Mouse (Mus musculus) liver, embryonic 12.5 days (tissue): Measurements from ENCODE around the gene Slc29a4. TPM values are rescaled to one million over a fixed set of nuclear protein-coding genes. Genes with fewer than 3 reads are reported as not detected.
A peak's percentile ranks its signal among the peaks of the same experiment; 100 is the strongest.

Source experiments
- ATAC-seq: fragments of 200-750 bp; cut with Nextera tagmentation; 2 replicates; pipeline ENCODE4 v1.8.0; 2017; ENCODE audit warnings: moderate number of reproducible peaks, mild to moderate bottlenecking, moderate library complexity
- H3K27ac ChIP-seq: fragments of 300-500 bp; sonication (generic); 2 replicates; pipeline ENCODE4 v1.5.1; 2016; ENCODE audit warnings: mild to moderate bottlenecking
- H3K27me3 ChIP-seq: fragments of 300-500 bp; sonication (generic); replicated peaks from 2 replicates; pipeline ENCODE4 v1.6.1; 2016; ENCODE audit warnings: mild to moderate bottlenecking, moderate library complexity
- H3K36me3 ChIP-seq: fragments of 300-500 bp; sonication (generic); 2 replicates; pipeline ENCODE4 v1.6.1; 2016; ENCODE audit warnings: mild to moderate bottlenecking, moderate library complexity
- H3K4me1 ChIP-seq: fragments of 300-500 bp; sonication (generic); 2 replicates; pipeline ENCODE4 v1.6.1; 2016
- H3K4me2 ChIP-seq: fragments of 300-500 bp; sonication (generic); 2 replicates; pipeline ENCODE4 v1.6.1; 2016; ENCODE audit warnings: mild to moderate bottlenecking, moderate library complexity
- H3K4me3 ChIP-seq: fragments of 300-500 bp; sonication (generic); 2 replicates; pipeline ENCODE4 v1.5.1; 2016; ENCODE audit warnings: mild to moderate bottlenecking, moderate library complexity
- H3K9ac ChIP-seq: fragments of 300-500 bp; sonication (generic); 2 replicates; pipeline ENCODE4 v1.6.1; 2016; ENCODE audit warnings: mild to moderate bottlenecking, moderate library complexity
- H3K9me3 ChIP-seq: fragments of 300-500 bp; sonication (generic); replicated peaks from 2 replicates; pipeline ENCODE4 v1.6.1; 2016; ENCODE audit warnings: mild to moderate bottlenecking, moderate library complexity
- WGBS: fragments of 180-500 bp; shearing (Covaris S2); methylation state at CpG from one replicate; pipeline ENCODE4 v1.1.7; 2016; ENCODE audit not compliant: insufficient replicate concordance; 5-methylcytosine and 5-hydroxymethylcytosine counted together
- polyA plus RNA-seq: library from polyadenylated mRNA; unstranded; fragments of >200 nt; fragmentation: Nextera tagmentation; extraction: Ambion mirVana; gene quantifications from 2 replicates; pipeline ENCODE4 v1.2.1, GENCODE M21; 2016

Gene Slc29a4
- polyA plus RNA-seq, 1 experiment from 2014 or later = 0.38 TPM

GRCm38 (mm10) chr5:142718486-142718885 lies 26.2 kb downstream of the Slc29a4 start:
- Histone ChIP-seq H3K9ac (no peak overlapping the region), H3K9me3 (no peaks in the 10 kb centered on the region), H3K4me3 (no peak overlapping the region), H3K4me1 (no peaks in the 10 kb centered on the region), H3K27ac (no peak overlapping the region), H3K36me3 (no peaks in the 10 kb centered on the region), H3K4me2 (no peak overlapping the region), H3K27me3 (peaks cover 28% of the 10 kb centered on the region; the same call in 1 of the 2 replicates)
- 49% methylated on average over 25 of the region's 25 CpGs for WGBS
- ATAC-seq = no peak

GRCm38 (mm10) chr5:142719897-142720296 lies 27.6 kb downstream of the Slc29a4 start:
- H3K27ac ChIP-seq = no peak overlapping the region
- peaks cover 28% of the 10 kb centered on the region; the same call in 1 of the 2 replicates for H3K27me3 ChIP-seq
- 72% methylated on average over 13 of the region's 13 CpGs for WGBS
- H3K36me3 ChIP-seq = no peaks in the 10 kb centered on the region
- ATAC-seq = no peak
- no peaks in the 10 kb centered on the region for H3K9me3 ChIP-seq
- H3K4me1 ChIP-seq = peaks cover 4% of the 10 kb centered on the region
- no peak overlapping the region for H3K4me3 ChIP-seq
- H3K4me2 ChIP-seq = no peak overlapping the region
- H3K9ac ChIP-seq = no peak overlapping the region

- no peak; the same call in 1 of the 2 replicates for ATAC-seq
- no peak overlapping the region for H3K27ac ChIP-seq
- peaks cover 4% of the 10 kb centered on the region for H3K4me1 ChIP-seq
- H3K9ac ChIP-seq = no peak overlapping the region
- H3K9me3 ChIP-seq = no peaks in the 10 kb centered on the region
- H3K36me3 ChIP-seq = peaks cover 28% of the 10 kb centered on the region
- H3K4me2 ChIP-seq = peak overlapping the region; percentile 40
- H3K27me3 ChIP-seq = 0 out of 2 replicates have a peak, but pooled peaks cover 7% of the 10 kb centered on the region
- 10% methylated on average over 7 of the region's 7 CpGs for WGBS
- no peak overlapping the region for H3K4me3 ChIP-seq
These were observed 31.3 kb downstream of the Slc29a4 start for GRCm38 (mm10) chr5:142723520-142724133.

- H3K4me2 ChIP-seq = no peak overlapping the region
- no peak for ATAC-seq
- no peak overlapping the region for H3K27ac ChIP-seq
- 82% methylated on average over 7 of the region's 7 CpGs for WGBS
- H3K36me3 ChIP-seq = peaks cover 34% of the 10 kb centered on the region
- 0 out of 2 replicates have a peak, but pooled peaks cover 4% of the 10 kb centered on the region for H3K27me3 ChIP-seq
- H3K4me1 ChIP-seq = peaks cover 4% of the 10 kb centered on the region
- H3K4me3 ChIP-seq = no peak overlapping the region
- no peaks in the 10 kb centered on the region for H3K9me3 ChIP-seq
- no peak overlapping the region for H3K9ac ChIP-seq
These were observed 32.0 kb downstream of the Slc29a4 start for GRCm38 (mm10) chr5:142724265-142724664.

GRCm38 (mm10) chr5:142726748-142727147 lies 34.4 kb downstream of the Slc29a4 start:
- H3K27me3 ChIP-seq = no peaks in the 10 kb centered on the region
- H3K4me3 ChIP-seq = no peak overlapping the region
- H3K9me3 ChIP-seq = no peaks in the 10 kb centered on the region
- ATAC-seq = no peak
- no peak overlapping the region for H3K9ac ChIP-seq
- no peak overlapping the region for H3K4me2 ChIP-seq
- 61% methylated on average over 6 of the region's 6 CpGs for WGBS
- H3K4me1 ChIP-seq = peaks cover 4% of the 10 kb centered on the region
- H3K27ac ChIP-seq = no peak overlapping the region
- peaks cover 59% of the 10 kb centered on the region for H3K36me3 ChIP-seq

- Histone ChIP-seq H3K4me1 (peaks cover 4% of the 10 kb centered on the region), H3K4me3 (no peak overlapping the region), H3K27ac (no peak overlapping the region), H3K4me2 (no peak overlapping the region), H3K27me3 (no peaks in the 10 kb centered on the region), H3K9me3 (no peaks in the 10 kb centered on the region), H3K9ac (no peak overlapping the region), H3K36me3 (peaks cover 74% of the 10 kb centered on the region)
- ATAC-seq = no peak
- WGBS = 85% methylated on average over 16 of the region's 16 CpGs
These were observed 36.0 kb downstream of the Slc29a4 start for GRCm38 (mm10) chr5:142728301-142728700.

GRCm38 (mm10) chr5:142730295-142730694 lies 38.0 kb downstream of the Slc29a4 start:
- Histone ChIP-seq H3K4me1 (no peaks in the 10 kb centered on the region), H3K27me3 (no peaks in the 10 kb centered on the region), H3K9ac (no peak overlapping the region), H3K27ac (no peak overlapping the region), H3K4me3 (no peak overlapping the region), H3K36me3 (peaks cover 85% of the 10 kb centered on the region), H3K9me3 (no peaks in the 10 kb centered on the region), H3K4me2 (no peak overlapping the region)
- WGBS = 64% methylated on average over 12 of the region's 12 CpGs
- no peak for ATAC-seq

GRCm38 (mm10) chr5:142731916-142732315 lies 39.6 kb downstream of the Slc29a4 start:
- peaks cover 88% of the 10 kb centered on the region for H3K36me3 ChIP-seq
- no peaks in the 10 kb centered on the region for H3K9me3 ChIP-seq
- H3K4me3 ChIP-seq = no peak overlapping the region
- H3K9ac ChIP-seq = no peak overlapping the region
- ATAC-seq = no peak
- H3K27me3 ChIP-seq = no peaks in the 10 kb centered on the region
- no peaks in the 10 kb centered on the region for H3K4me1 ChIP-seq
- WGBS = 85% methylated on average over 11 of the region's 11 CpGs
- H3K4me2 ChIP-seq = no peak overlapping the region
- H3K27ac ChIP-seq = no peak overlapping the region

GRCm38 (mm10) chr5:142739941-142740340 lies 47.6 kb downstream of the Slc29a4 start:
- 73% methylated on average over 8 of the region's 8 CpGs for WGBS

GRCm38 (mm10) chr5:142747026-142747629 lies 54.8 kb downstream of the Slc29a4 start:
- Histone ChIP-seq H3K4me1 (peaks cover 14% of the 10 kb centered on the region; the same call in 1 of the 2 replicates), H3K9me3 (no peaks in the 10 kb centered on the region), H3K4me3 (no peak overlapping the region), H3K27me3 (no peaks in the 10 kb centered on the region), H3K27ac (no peak overlapping the region), H3K36me3 (peaks cover 60% of the 10 kb centered on the region), H3K9ac (no peak overlapping the region), H3K4me2 (no peak overlapping the region)
- WGBS = 56% methylated on average over 12 of the region's 12 CpGs
- no peak for ATAC-seq

More at GRCm38 (mm10) chr5:142739941-142740340, 47.6 kb downstream of the Slc29a4 start:
- Histone ChIP-seq H3K36me3 (peaks cover 74% of the 10 kb centered on the region), H3K27me3 (no peaks in the 10 kb centered on the region), H3K4me1 (no peaks in the 10 kb centered on the region), H3K9ac (no peak overlapping the region), H3K4me2 (no peak overlapping the region), H3K4me3 (no peak overlapping the region), H3K27ac (no peak overlapping the region), H3K9me3 (no peaks in the 10 kb centered on the region)
- no peak for ATAC-seq

GRCm38 (mm10) chr5:142750173-142750572 lies 57.9 kb downstream of the Slc29a4 start:
- Histone ChIP-seq H3K36me3 (peaks cover 41% of the 10 kb centered on the region), H3K4me2 (0 out of 2 replicates have a peak overlapping the region, but pooled peaks have one; percentile 1), H3K27me3 (no peaks in the 10 kb centered on the region), H3K4me3 (no peak overlapping the region), H3K9ac (peak overlapping the region; percentile 41; the same call in 1 of the 2 replicates), H3K9me3 (no peaks in the 10 kb centered on the region), H3K27ac (no peak overlapping the region), H3K4me1 (peaks cover 14% of the 10 kb centered on the region; the same call in 1 of the 2 replicates)
- ATAC-seq = peak; percentile 70
- WGBS = 46% methylated on average over 11 of the region's 11 CpGs

- no peak overlapping the region for H3K27ac ChIP-seq
- H3K27me3 ChIP-seq = no peaks in the 10 kb centered on the region
- H3K4me3 ChIP-seq = no peak overlapping the region
- 60% methylated on average over 13 of the region's 13 CpGs for WGBS
- peaks cover 13% of the 10 kb centered on the region; the same call in 1 of the 2 replicates for H3K4me1 ChIP-seq
- H3K9me3 ChIP-seq = no peaks in the 10 kb centered on the region
- peaks cover 58% of the 10 kb centered on the region for H3K36me3 ChIP-seq
- no peak for ATAC-seq
- H3K9ac ChIP-seq = no peak overlapping the region
- no peak overlapping the region for H3K4me2 ChIP-seq
These were observed 59.9 kb downstream of the Slc29a4 start for GRCm38 (mm10) chr5:142752241-142752640.
